ENCODE assay signal across 30 mouse cellular contexts in genomic region chr3:27544061-27544460, GRCm38 (mm10).
"Had no signal": no experiment of that assay in that cellular context is flagged by ENCODE, and none has a peak within 500 bp of the region (broad histone marks: within the 10 kb centered on the region; RNA-seq: fewer than 3 reads in every experiment).

No protein-coding gene starts in this region.

- H3K4me1 ChIP-seq: heart, embryonic 12.5 days; heart, embryonic 15.5 days; hindbrain, embryonic 10.5 days; hindbrain, embryonic 12.5 days; hindbrain, embryonic 15.5 days; intestine, embryonic 15.5 days; kidney, embryonic 15.5 days had no signal

- H3K4me3 ChIP-seq: heart, embryonic 12.5 days; heart, embryonic 13.5 days; heart, embryonic 15.5 days; hindbrain, embryonic 10.5 days; hindbrain, embryonic 12.5 days; hindbrain, embryonic 13.5 days; hindbrain, embryonic 15.5 days; intestine, embryonic 15.5 days; kidney, embryonic 15.5 days; layer of hippocampus, adult 2 months; left cerebral cortex, adult 2 months had no signal

- H3K36me3 ChIP-seq: hindbrain, embryonic 12.5 days; hindbrain, embryonic 13.5 days; hindbrain, embryonic 15.5 days; intestine, embryonic 15.5 days had no signal

- H3K27ac ChIP-seq: heart, embryonic 13.5 days; heart, embryonic 15.5 days; hindbrain, embryonic 10.5 days; hindbrain, embryonic 12.5 days; hindbrain, embryonic 13.5 days; hindbrain, embryonic 14.5 days; hindbrain, embryonic 15.5 days; hindbrain, postnatal 0 days; intestine, embryonic 15.5 days; kidney, embryonic 15.5 days; kidney, postnatal 0 days; layer of hippocampus, adult 2 months; left cerebral cortex, adult 2 months had no signal

- H3K9me3 ChIP-seq: heart, embryonic 12.5 days; heart, embryonic 13.5 days; heart, embryonic 15.5 days; hindbrain, embryonic 10.5 days; hindbrain, embryonic 12.5 days; hindbrain, embryonic 13.5 days; hindbrain, embryonic 15.5 days; intestine, embryonic 15.5 days; kidney, embryonic 15.5 days had no signal

- H3K27me3 ChIP-seq: heart, embryonic 12.5 days; heart, embryonic 13.5 days; heart, embryonic 15.5 days; hindbrain, embryonic 12.5 days; hindbrain, embryonic 13.5 days; hindbrain, embryonic 15.5 days; intestine, embryonic 15.5 days; kidney, embryonic 15.5 days had no signal

- DNase-seq: heart, postnatal 10 days; heart, postnatal 14 days; heart, postnatal 36 days; heart, postnatal 4 days; kidney, adult 11 months; kidney, adult 18-20 months; kidney, adult 2 months; kidney, adult 8-10 months; kidney, adult 9 months; kidney, postnatal 10 days; kidney, postnatal 14 days; kidney, postnatal 25 days; kidney, postnatal 36 days; kidney, postnatal 4 days; layer of hippocampus, adult 9-11 months; layer of hippocampus, postnatal 36 days had no signal
